29 mouse cellular contexts compared by ENCODE assay signal in the genomic region with DNA sequence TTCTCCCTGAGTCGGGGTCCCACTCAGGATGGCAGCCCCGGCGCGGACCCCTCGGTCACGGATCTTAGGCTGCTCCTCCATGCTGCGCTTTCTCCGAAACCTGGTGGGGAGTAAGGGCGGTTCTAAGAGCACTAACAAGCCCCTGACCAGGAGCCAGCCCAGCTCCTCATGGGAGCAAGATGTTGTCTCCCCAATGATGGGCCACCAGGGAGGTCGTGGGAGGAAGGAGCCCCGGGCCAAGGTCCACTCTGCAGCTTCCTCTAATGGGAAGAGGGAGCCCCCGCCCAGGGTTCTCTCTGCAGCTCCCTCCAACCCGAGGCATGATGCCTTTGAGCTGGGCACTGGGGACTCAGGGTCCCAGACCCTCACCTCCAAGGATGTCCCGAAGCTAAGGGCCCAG. TPM values are rescaled to one million over a fixed set of nuclear protein-coding genes. Genes with fewer than 3 reads are reported as not detected.
DNase-seq lines count a peak whose midpoint lies in the region; ATAC-seq and TF ChIP-seq lines count a peak whose summit lies in the region.
"Had no signal": no experiment of that assay in that cellular context is flagged by ENCODE, and none has a peak within 500 bp of the region (broad histone marks: within the 10 kb centered on the region; RNA-seq: fewer than 3 reads in every experiment).

No protein-coding gene starts in this region.

- in situ Hi-C loops in ES-E14 (cut with MboI; ENCODE audit: low sequenced_read_pairs in 2 of 2, unreplicated experiment in 2 of 2) = no loop called here

- DNase-seq in cerebellum, postnatal 10 days = peak; percentile 40 to 47
- no peak for DNase-seq in cerebellum, postnatal 14 days
- DNase-seq in kidney, postnatal 0 days (ENCODE audit: low spot score) = no peak
- DNase-seq in kidney, adult 9 months = no peak
- no peak for DNase-seq in liver, embryonic 13.5 days
- DNase-seq in liver, postnatal 0 days = no peak
- DNase-seq in ES-E14 (ENCODE audit: low read depth, low spot score) = no peak
- no peak for DNase-seq in lung, postnatal 25 days (ENCODE audit: low spot score)
- DNase-seq: adrenal gland, postnatal 10 days; heart, adult 2 months; heart, postnatal 4 days; kidney, adult 8-10 months; layer of hippocampus, postnatal 36 days; lung, embryonic 14.5 days; lung, postnatal 14 days; right cerebral cortex, postnatal 25 days; thymus, adult 2 months had no signal

- H3K4me2 ChIP-seq in kidney, postnatal 0 days (ENCODE audit: low read length) = no peak overlapping the region
- 0 out of 2 replicates have a peak overlapping the region, but pooled peaks have one; percentile 87 for H3K4me2 ChIP-seq in liver, embryonic 13.5 days
- no peak overlapping the region for H3K4me2 ChIP-seq in liver, postnatal 0 days (ENCODE audit: low read depth, low read length)

- H3K4me3 ChIP-seq in kidney, postnatal 0 days (replicated peaks; ENCODE audit: low read depth, low read length) = no peak overlapping the region
- H3K4me3 ChIP-seq in liver, embryonic 13.5 days (replicated peaks) = no peak overlapping the region
- H3K4me3 ChIP-seq in liver, postnatal 0 days (ENCODE audit: low read depth, low read length) = no peak overlapping the region
- no peak overlapping the region for H3K4me3 ChIP-seq in ES-E14 (ENCODE audit: insufficient read depth in 1 of 2, low read depth in 1 of 2, low read length in 2 of 2, poor library complexity in 1 of 2, severe bottlenecking in 1 of 2)
- H3K4me3 ChIP-seq: forebrain, embryonic 13.5 days; heart, adult 2 months; heart, embryonic 12.5 days had no signal

- 0 out of 2 replicates have a peak overlapping the region, but pooled peaks have one; percentile 1 for H3K9ac ChIP-seq in kidney, postnatal 0 days (ENCODE audit: low read depth, low read length)
- H3K9ac ChIP-seq in liver, embryonic 13.5 days = 0 out of 2 replicates have a peak overlapping the region, but pooled peaks have one; percentile 28
- H3K9ac ChIP-seq in liver, postnatal 0 days (replicated peaks) = no peak overlapping the region
- peak overlapping the region; percentile 36; the same call in 1 of the 2 replicates for H3K9ac ChIP-seq in ES-E14 (ENCODE audit: insufficient read depth, low read depth, low read length, poor library complexity, severe bottlenecking)
- H3K9ac ChIP-seq: forebrain, embryonic 13.5 days; stomach, embryonic 15.5 days had no signal

- H3K4me1 ChIP-seq in kidney, postnatal 0 days (replicated peaks; ENCODE audit: insufficient read depth, low read length) = 0 out of 2 replicates have a peak, but pooled peaks cover 7% of the 10 kb centered on the region
- peaks cover 46% of the 10 kb centered on the region for H3K4me1 ChIP-seq in liver, embryonic 13.5 days (replicated peaks)
- peaks cover 16% of the 10 kb centered on the region; the same call in 1 of the 2 replicates for H3K4me1 ChIP-seq in liver, postnatal 0 days (ENCODE audit: insufficient read depth)
- peaks cover 2 to 19% of the 10 kb centered on the region in 2 experiments; a peak in 2 of 4 replicates for H3K4me1 ChIP-seq in ES-E14 (ENCODE audit: control insufficient read depth in 2 of 2, insufficient read depth in 2 of 2, low read length in 2 of 2, poor library complexity in 1 of 2)

- H3K9me3 ChIP-seq in kidney, postnatal 0 days (replicated peaks; ENCODE audit: low read length) = no peaks in the 10 kb centered on the region
- no peaks in the 10 kb centered on the region for H3K9me3 ChIP-seq in liver, embryonic 13.5 days (replicated peaks)
- no peaks in the 10 kb centered on the region for H3K9me3 ChIP-seq in liver, postnatal 0 days (ENCODE audit: low read length)
- no peaks in the 10 kb centered on the region for H3K9me3 ChIP-seq in ES-E14 (ENCODE audit: control insufficient read depth, insufficient read depth, low read depth, low read length)
- H3K9me3 ChIP-seq: forebrain, embryonic 13.5 days; G1E; heart, embryonic 12.5 days; hindbrain, embryonic 13.5 days; limb, embryonic 13.5 days; midbrain, embryonic 10.5 days; midbrain, embryonic 15.5 days; neural tube, embryonic 15.5 days; stomach, embryonic 15.5 days had no signal

- no peak for TF ChIP-seq EP300 in liver, postnatal 0 days (IDR thresholded peaks at IDR 0.05; ENCODE audit: low read depth)

- H3K27ac ChIP-seq in kidney, postnatal 0 days = no peak overlapping the region
- H3K27ac ChIP-seq in liver, embryonic 13.5 days = no peak overlapping the region
- no peak overlapping the region for H3K27ac ChIP-seq in liver, postnatal 0 days (ENCODE audit: low read depth)
- H3K27ac ChIP-seq in ES-E14 (ENCODE audit: insufficient read depth, low read depth, low read length, poor library complexity, severe bottlenecking) = no peak overlapping the region
- H3K27ac ChIP-seq: forebrain, embryonic 13.5 days; liver, embryonic 14.5 days had no signal

- H3K27me3 ChIP-seq in kidney, postnatal 0 days (ENCODE audit: insufficient read depth, low read length) = no peaks in the 10 kb centered on the region
- no peaks in the 10 kb centered on the region for H3K27me3 ChIP-seq in liver, embryonic 13.5 days
- no peaks in the 10 kb centered on the region for H3K27me3 ChIP-seq in liver, postnatal 0 days (ENCODE audit: insufficient read depth, low read length)
- H3K27me3 ChIP-seq: forebrain, embryonic 13.5 days; heart, embryonic 12.5 days; hindbrain, embryonic 13.5 days; limb, embryonic 13.5 days; midbrain, embryonic 15.5 days; neural tube, embryonic 15.5 days; stomach, embryonic 15.5 days had no signal

- TF ChIP-seq CTCF in kidney, postnatal 0 days (IDR thresholded peaks at IDR 0.05; ENCODE audit: low read depth) = no peak
- TF ChIP-seq CTCF in liver, postnatal 0 days (IDR thresholded peaks at IDR 0.05; ENCODE audit: low read depth) = no peak

- WGBS in kidney, postnatal 0 days = 90% methylated on average over 14 of the region's 14 CpGs
- WGBS in liver, embryonic 13.5 days (ENCODE audit: insufficient replicate concordance) = 73% methylated on average over 14 of the region's 14 CpGs
- 69% methylated on average over 14 of the region's 14 CpGs for WGBS in liver, postnatal 0 days (ENCODE audit: insufficient replicate concordance)

- peaks cover 9% of the 10 kb centered on the region; the same call in 1 of the 2 replicates for H3K36me3 ChIP-seq in kidney, postnatal 0 days (ENCODE audit: insufficient read depth, low read length)
- peaks cover 9% of the 10 kb centered on the region for H3K36me3 ChIP-seq in liver, embryonic 13.5 days
- H3K36me3 ChIP-seq in liver, postnatal 0 days (replicated peaks; ENCODE audit: insufficient read depth, low read length) = peaks cover 11% of the 10 kb centered on the region
- H3K36me3 ChIP-seq in ES-E14 (ENCODE audit: control insufficient read depth, insufficient read depth, low read length, poor library complexity, severe bottlenecking) = peaks cover 11% of the 10 kb centered on the region; the same call in 1 of the 2 replicates

- no peak for ATAC-seq in kidney, postnatal 0 days (replicated peaks; ENCODE audit: low FRiP score, low read depth)
- no peak for ATAC-seq in liver, embryonic 13.5 days (ENCODE audit: low read depth)
- ATAC-seq in liver, postnatal 0 days = no peak
- ATAC-seq: CD4-positive, CD25-positive, alpha-beta regulatory T cell, adult 4 months; forebrain, embryonic 13.5 days; intestine, embryonic 16.5 days; midbrain, embryonic 15.5 days had no signal

TF ChIP-seq in ES-E14, 5 proteins besides CTCF, POLR2A, EP300 and RAD21:
- TF ChIP-seq HCFC1 (IDR thresholded peaks at IDR 0.05; ENCODE audit: borderline replicate concordance, insufficient read depth, low read length) (no peak), CHD2 (IDR thresholded peaks at IDR 0.05; ENCODE audit: low read depth, low read length) (no peak), MAFK (IDR thresholded peaks at IDR 0.05; ENCODE audit: insufficient read depth, low read depth, low read length) (no peak), ZC3H11A (IDR thresholded peaks at IDR 0.05; ENCODE audit: borderline replicate concordance, low read depth, low read length) (no peak), ZNF384 (IDR thresholded peaks at IDR 0.05; ENCODE audit: low read depth, low read length) (no peak)

RNA-seq across cellular contexts. Expression of a gene that starts 0.6 kb away (rescaled TPM):
- polyA plus RNA-seq in kidney, postnatal 0 days (2015; fragmentation: Nextera tagmentation; extraction: Ambion mirVana) = 6.3 and 6.7 TPM in 2 replicates
- 2.4 and 3.0 TPM in 2 replicates for polyA plus RNA-seq in liver, embryonic 13.5 days (2015; fragmentation: Nextera tagmentation; extraction: Ambion mirVana)
- polyA plus RNA-seq in liver, postnatal 0 days (2015; fragmentation: Nextera tagmentation; extraction: Ambion mirVana) = 2.7 and 2.9 TPM in 2 replicates
- total RNA-seq in ES-E14 (2012; rRNA removed) = 36.4 and 53.2 TPM in 2 replicates

RNA-seq across cellular contexts. Expression of a gene that starts 27.7 kb away (rescaled TPM):
- polyA plus RNA-seq in kidney, postnatal 0 days (2015; fragmentation: Nextera tagmentation; extraction: Ambion mirVana) = 4.1 and 4.2 TPM in 2 replicates
- polyA plus RNA-seq in liver, embryonic 13.5 days (2015; fragmentation: Nextera tagmentation; extraction: Ambion mirVana) = 0.48 and 0.56 TPM in 2 replicates
- 0.36 and 0.45 TPM in 2 replicates for polyA plus RNA-seq in liver, postnatal 0 days (2015; fragmentation: Nextera tagmentation; extraction: Ambion mirVana)
- total RNA-seq in ES-E14 (2012; rRNA removed) = 44.1 and 74.5 TPM in 2 replicates

RNA-seq across cellular contexts. Expression of a gene that starts 56.5 kb away (rescaled TPM):
- polyA plus RNA-seq in kidney, postnatal 0 days (2015; fragmentation: Nextera tagmentation; extraction: Ambion mirVana) = 11.1 and 12.1 TPM in 2 replicates
- 6.3 and 7.0 TPM in 2 replicates for polyA plus RNA-seq in liver, embryonic 13.5 days (2015; fragmentation: Nextera tagmentation; extraction: Ambion mirVana)
- 3.3 and 4.4 TPM in 2 replicates for polyA plus RNA-seq in liver, postnatal 0 days (2015; fragmentation: Nextera tagmentation; extraction: Ambion mirVana)
- 6.7 and 8.2 TPM in 2 replicates for total RNA-seq in ES-E14 (2012; rRNA removed)

Comparison
In these comparisons a context has a peak if more than half of its experiments do, and no peak if none do; other contexts are left out.
1. DNase-seq: peak in cerebellum, postnatal 10 days (2 of 2); none in cerebellum, postnatal 14 days (0 of 2), kidney, postnatal 0 days (single experiment), kidney, adult 9 months (single experiment), liver, embryonic 13.5 days (single experiment), liver, postnatal 0 days (single experiment), ES-E14 (single experiment) and lung, postnatal 25 days (single experiment).